Mouse (Mus musculus): ENCODE results near the gene BC067074. TPM values are rescaled to one million over a fixed set of nuclear protein-coding genes. Genes with fewer than 3 reads are reported as not detected.
A peak's percentile ranks its signal among the peaks of the same experiment; 100 is the strongest.
"Not testable (repeated sequence)": the region's sequence is repeated elsewhere in the genome, so short reads cannot be mapped to it uniquely, and the experiment has no call there.

The BC067074 gene
- polyA plus RNA-seq, 1 experiment from 2014 or later = 1.3 TPM

- Histone ChIP-seq H3K4me3 (ENCODE audit: low read depth, low read length) (no peak overlapping the region), H3K9ac (ENCODE audit: low read length) (no peak overlapping the region), H3K36me3 (ENCODE audit: control insufficient read depth, insufficient read depth, low read length) (no peaks in the 10 kb centered on the region), H3K27me3 (ENCODE audit: control insufficient read depth, insufficient read depth, low read length) (no peaks in the 10 kb centered on the region), H3K27ac (ENCODE audit: low read depth, low read length) (no peak overlapping the region), H3K9me3 (ENCODE audit: control insufficient read depth, low read length) (no peaks in the 10 kb centered on the region), H3K4me1 (ENCODE audit: control insufficient read depth, insufficient read depth, low read length) (no peaks in the 10 kb centered on the region), H3K4me2 (no peak overlapping the region)
- ATAC-seq (ENCODE audit: low FRiP score) (no peak), DNase-seq (ENCODE audit: low spot score, missing footprints) (peak; percentile 71)
- 48% methylated on average over 6 of the region's 6 CpGs for WGBS
Observed at GRCm38 (mm10) chr13:113379766-113380309, 86.9 kb downstream of the BC067074 start.

DNA sequence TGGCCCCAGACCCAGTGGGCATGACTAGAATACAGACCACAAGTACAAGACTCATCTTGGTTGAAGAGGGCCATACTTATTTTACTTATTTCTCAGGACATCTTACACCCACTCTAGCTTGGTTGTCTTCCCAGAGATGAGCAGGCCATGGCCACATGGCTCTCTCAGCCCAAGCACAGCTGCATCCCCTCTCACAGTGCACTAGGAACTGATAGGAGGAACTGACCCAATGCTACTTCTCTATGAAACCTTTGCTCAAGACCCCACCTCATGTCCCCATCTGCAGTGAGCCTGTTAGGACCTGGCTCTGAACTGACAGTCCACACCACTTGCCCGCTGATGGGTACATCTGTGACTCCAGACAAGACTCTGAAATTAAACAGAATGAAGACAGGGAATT lies 88.8 kb downstream of the BC067074 start:
- ATAC-seq (ENCODE audit: low FRiP score) (no peak), DNase-seq (ENCODE audit: low spot score, missing footprints) (peak; percentile 47)
- Histone ChIP-seq H3K9ac (ENCODE audit: low read length) (no peak overlapping the region), H3K9me3 (ENCODE audit: control insufficient read depth, low read length) (no peaks in the 10 kb centered on the region), H3K4me1 (ENCODE audit: control insufficient read depth, insufficient read depth, low read length) (no peaks in the 10 kb centered on the region), H3K27me3 (ENCODE audit: control insufficient read depth, insufficient read depth, low read length) (no peaks in the 10 kb centered on the region), H3K4me3 (ENCODE audit: low read depth, low read length) (no peak overlapping the region), H3K27ac (ENCODE audit: low read depth, low read length) (no peak overlapping the region), H3K36me3 (ENCODE audit: control insufficient read depth, insufficient read depth, low read length) (no peaks in the 10 kb centered on the region), H3K4me2 (no peak overlapping the region)
- 88% methylated on average over 1 of the region's 1 CpGs for WGBS

- DNase-seq (ENCODE audit: low spot score, missing footprints) (peak; percentile 62), ATAC-seq (ENCODE audit: low FRiP score) (no peak)
- no peak overlapping the region for H3K27ac ChIP-seq (ENCODE audit: low read depth, low read length)
- H3K9ac ChIP-seq (ENCODE audit: low read length) = no peak overlapping the region
- no peaks in the 10 kb centered on the region for H3K9me3 ChIP-seq (ENCODE audit: control insufficient read depth, low read length)
- no peak overlapping the region for H3K4me2 ChIP-seq
- H3K4me1 ChIP-seq (ENCODE audit: control insufficient read depth, insufficient read depth, low read length) = no peaks in the 10 kb centered on the region
- WGBS = 89% methylated on average over 2 of the region's 2 CpGs
- no peaks in the 10 kb centered on the region for H3K36me3 ChIP-seq (ENCODE audit: control insufficient read depth, insufficient read depth, low read length)
- no peak overlapping the region for H3K4me3 ChIP-seq (ENCODE audit: low read depth, low read length)
- H3K27me3 ChIP-seq (ENCODE audit: control insufficient read depth, insufficient read depth, low read length) = no peaks in the 10 kb centered on the region
Observed at GRCm38 (mm10) chr13:113382201-113382600, 89.2 kb downstream of the BC067074 start.

DNA sequence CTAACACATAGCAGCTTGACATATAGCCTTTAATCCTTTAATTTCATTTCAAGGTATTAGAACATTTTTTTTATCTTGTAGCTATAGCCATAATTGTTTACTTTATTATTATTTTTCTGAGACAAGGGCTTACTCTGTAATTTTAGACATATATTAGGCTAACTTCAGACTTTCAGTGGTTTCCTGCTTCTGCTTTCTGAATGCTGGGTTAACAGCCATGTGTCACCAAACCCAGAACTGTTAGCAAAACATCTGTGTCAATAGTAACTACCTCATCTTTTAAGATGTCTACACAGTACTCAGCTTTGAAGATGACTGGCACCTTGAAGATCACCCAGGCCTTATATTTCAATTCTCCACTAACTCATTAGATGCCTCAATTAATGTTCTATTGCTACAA lies 89.8 kb downstream of the BC067074 start:
- H3K4me2 ChIP-seq; H3K9ac ChIP-seq (ENCODE audit: low read length); DNase-seq (ENCODE audit: low spot score, missing footprints); H3K4me1 ChIP-seq (ENCODE audit: control insufficient read depth, insufficient read depth, low read length); H3K4me3 ChIP-seq (ENCODE audit: low read depth, low read length); ATAC-seq (ENCODE audit: low FRiP score); H3K27ac ChIP-seq (ENCODE audit: low read depth, low read length); H3K27me3 ChIP-seq (ENCODE audit: control insufficient read depth, insufficient read depth, low read length); H3K36me3 ChIP-seq (ENCODE audit: control insufficient read depth, insufficient read depth, low read length); H3K9me3 ChIP-seq (ENCODE audit: control insufficient read depth, low read length): not testable (repeated sequence)

- Histone ChIP-seq H3K27me3 (ENCODE audit: control insufficient read depth, insufficient read depth, low read length) (no peaks in the 10 kb centered on the region), H3K27ac (ENCODE audit: low read depth, low read length) (no peak overlapping the region), H3K9ac (ENCODE audit: low read length) (no peak overlapping the region), H3K9me3 (ENCODE audit: control insufficient read depth, low read length) (no peaks in the 10 kb centered on the region), H3K4me1 (ENCODE audit: control insufficient read depth, insufficient read depth, low read length) (no peaks in the 10 kb centered on the region), H3K36me3 (ENCODE audit: control insufficient read depth, insufficient read depth, low read length) (no peaks in the 10 kb centered on the region), H3K4me3 (ENCODE audit: low read depth, low read length) (no peak overlapping the region), H3K4me2 (no peak overlapping the region)
- no peak for ATAC-seq (ENCODE audit: low FRiP score)
- no peak for DNase-seq (ENCODE audit: low spot score, missing footprints)
- WGBS = 93% methylated on average over 6 of the region's 6 CpGs
Observed at GRCm38 (mm10) chr13:113393386-113393785, 100.4 kb downstream of the BC067074 start.

DNA sequence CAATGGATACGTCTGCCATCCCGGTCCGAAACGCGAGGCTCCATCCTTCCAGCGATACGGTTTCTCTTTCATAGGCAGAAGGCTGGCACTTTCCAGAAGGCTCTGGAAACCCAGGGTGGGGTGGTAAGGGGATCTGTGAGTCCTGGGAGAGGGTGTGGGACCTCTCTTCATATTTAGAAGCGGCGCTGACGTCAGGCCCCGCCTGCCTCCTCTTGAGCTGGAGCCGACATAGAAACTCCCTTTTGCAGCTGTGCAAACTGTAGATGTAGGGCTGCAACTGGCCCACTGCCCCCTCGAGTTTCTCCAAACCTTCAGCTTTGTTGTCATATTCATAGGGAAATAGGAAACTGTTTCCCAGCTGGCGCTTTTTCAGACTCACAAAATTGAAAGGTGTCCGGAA lies 101.6 kb downstream of the BC067074 start:
- H3K4me3 ChIP-seq (ENCODE audit: low read depth, low read length) = no peak overlapping the region
- H3K36me3 ChIP-seq (ENCODE audit: control insufficient read depth, insufficient read depth, low read length) = no peaks in the 10 kb centered on the region
- H3K27me3 ChIP-seq (ENCODE audit: control insufficient read depth, insufficient read depth, low read length) = no peaks in the 10 kb centered on the region
- no peaks in the 10 kb centered on the region for H3K9me3 ChIP-seq (ENCODE audit: control insufficient read depth, low read length)
- no peaks in the 10 kb centered on the region for H3K4me1 ChIP-seq (ENCODE audit: control insufficient read depth, insufficient read depth, low read length)
- no peak overlapping the region for H3K9ac ChIP-seq (ENCODE audit: low read length)
- DNase-seq (ENCODE audit: low spot score, missing footprints) (no peak), ATAC-seq (ENCODE audit: low FRiP score) (no peak)
- no peak overlapping the region for H3K27ac ChIP-seq (ENCODE audit: low read depth, low read length)
- WGBS = 86% methylated on average over 15 of the region's 15 CpGs
- no peak overlapping the region for H3K4me2 ChIP-seq

- Histone ChIP-seq H3K27ac (ENCODE audit: low read depth, low read length) (no peak overlapping the region), H3K9ac (ENCODE audit: low read length) (no peak overlapping the region), H3K4me1 (ENCODE audit: control insufficient read depth, insufficient read depth, low read length) (no peaks in the 10 kb centered on the region), H3K27me3 (ENCODE audit: control insufficient read depth, insufficient read depth, low read length) (no peaks in the 10 kb centered on the region), H3K4me2 (no peak overlapping the region), H3K36me3 (ENCODE audit: control insufficient read depth, insufficient read depth, low read length) (no peaks in the 10 kb centered on the region), H3K9me3 (ENCODE audit: control insufficient read depth, low read length) (no peaks in the 10 kb centered on the region), H3K4me3 (ENCODE audit: low read depth, low read length) (no peak overlapping the region)
- WGBS = 84% methylated on average over 9 of the region's 9 CpGs
- no peak for DNase-seq (ENCODE audit: low spot score, missing footprints)
- no peak for ATAC-seq (ENCODE audit: low FRiP score)
Observed at GRCm38 (mm10) chr13:113397006-113397520, 104.1 kb downstream of the BC067074 start.

DNA sequence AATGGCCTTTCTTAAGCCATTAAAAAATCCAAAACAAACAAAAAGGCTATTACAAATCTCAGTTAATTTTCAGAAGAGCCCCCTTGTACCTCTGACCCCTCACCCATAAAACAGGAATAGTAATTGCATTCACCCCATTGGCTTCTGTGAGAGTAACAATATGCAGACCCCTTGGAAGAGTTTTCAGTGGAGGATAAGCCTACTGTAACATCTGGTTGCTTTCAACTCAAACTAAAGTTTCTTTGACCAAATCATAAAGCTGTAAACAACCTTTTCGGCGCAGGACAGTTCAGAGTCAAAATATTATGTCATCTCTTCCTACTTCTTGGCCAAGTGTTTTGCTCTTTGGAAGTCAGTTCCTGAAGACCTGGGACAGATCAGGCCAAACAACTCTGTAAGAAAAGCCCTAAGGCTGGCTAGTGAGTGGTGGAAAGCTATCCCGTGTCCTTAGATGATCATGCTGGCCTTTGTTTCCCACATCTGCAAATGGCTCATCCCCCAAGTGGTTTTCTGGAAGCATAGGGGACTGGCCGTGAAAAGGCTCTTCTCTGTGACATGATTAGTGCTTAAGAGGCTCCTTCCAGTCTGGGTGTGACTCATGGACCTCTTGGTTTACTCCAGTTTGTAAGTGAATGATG lies 108.5 kb downstream of the BC067074 start:
- Histone ChIP-seq H3K27me3 (ENCODE audit: control insufficient read depth, insufficient read depth, low read length) (no peaks in the 10 kb centered on the region), H3K4me1 (ENCODE audit: control insufficient read depth, insufficient read depth, low read length) (no peaks in the 10 kb centered on the region), H3K4me2 (no peak overlapping the region), H3K9me3 (ENCODE audit: control insufficient read depth, low read length) (no peaks in the 10 kb centered on the region), H3K36me3 (ENCODE audit: control insufficient read depth, insufficient read depth, low read length) (no peaks in the 10 kb centered on the region), H3K27ac (ENCODE audit: low read depth, low read length) (no peak overlapping the region), H3K4me3 (ENCODE audit: low read depth, low read length) (no peak overlapping the region), H3K9ac (ENCODE audit: low read length) (no peak overlapping the region)
- DNase-seq (ENCODE audit: low spot score, missing footprints) = no peak
- ATAC-seq (ENCODE audit: low FRiP score) = no peak
- 81% methylated on average over 4 of the region's 4 CpGs for WGBS

DNA sequence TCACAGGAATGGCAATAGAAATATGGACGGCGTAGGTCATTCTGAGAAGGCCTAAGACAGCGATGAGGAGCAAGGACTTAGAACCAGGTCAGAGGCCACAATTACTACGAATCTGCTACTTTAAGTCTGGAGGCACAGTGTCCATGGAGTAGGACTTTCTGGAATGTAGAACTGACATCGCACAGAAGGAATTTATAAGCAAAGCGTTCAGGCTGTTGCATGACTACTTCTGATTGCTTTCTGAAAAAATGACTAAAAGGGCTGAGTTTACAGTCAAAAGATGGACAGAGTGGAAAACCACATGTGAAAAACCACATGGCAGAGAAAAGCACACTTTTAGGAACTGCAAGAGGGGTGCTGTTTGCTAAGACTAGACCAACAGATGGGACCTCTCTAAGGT lies 110.7 kb downstream of the BC067074 start:
- DNase-seq (ENCODE audit: low spot score, missing footprints) (no peak), ATAC-seq (ENCODE audit: low FRiP score) (no peak)
- 88% methylated on average over 6 of the region's 6 CpGs for WGBS
- Histone ChIP-seq H3K27ac (ENCODE audit: low read depth, low read length) (no peak overlapping the region), H3K27me3 (ENCODE audit: control insufficient read depth, insufficient read depth, low read length) (no peaks in the 10 kb centered on the region), H3K4me2 (no peak overlapping the region), H3K36me3 (ENCODE audit: control insufficient read depth, insufficient read depth, low read length) (no peaks in the 10 kb centered on the region), H3K9me3 (ENCODE audit: control insufficient read depth, low read length) (no peaks in the 10 kb centered on the region), H3K4me3 (ENCODE audit: low read depth, low read length) (no peak overlapping the region), H3K4me1 (ENCODE audit: control insufficient read depth, insufficient read depth, low read length) (no peaks in the 10 kb centered on the region), H3K9ac (ENCODE audit: low read length) (no peak overlapping the region)

Measured in midbrain, embryonic 11.5 days (tissue).